ENCODE assay signal across 9 mouse cellular contexts in the genomic region with DNA sequence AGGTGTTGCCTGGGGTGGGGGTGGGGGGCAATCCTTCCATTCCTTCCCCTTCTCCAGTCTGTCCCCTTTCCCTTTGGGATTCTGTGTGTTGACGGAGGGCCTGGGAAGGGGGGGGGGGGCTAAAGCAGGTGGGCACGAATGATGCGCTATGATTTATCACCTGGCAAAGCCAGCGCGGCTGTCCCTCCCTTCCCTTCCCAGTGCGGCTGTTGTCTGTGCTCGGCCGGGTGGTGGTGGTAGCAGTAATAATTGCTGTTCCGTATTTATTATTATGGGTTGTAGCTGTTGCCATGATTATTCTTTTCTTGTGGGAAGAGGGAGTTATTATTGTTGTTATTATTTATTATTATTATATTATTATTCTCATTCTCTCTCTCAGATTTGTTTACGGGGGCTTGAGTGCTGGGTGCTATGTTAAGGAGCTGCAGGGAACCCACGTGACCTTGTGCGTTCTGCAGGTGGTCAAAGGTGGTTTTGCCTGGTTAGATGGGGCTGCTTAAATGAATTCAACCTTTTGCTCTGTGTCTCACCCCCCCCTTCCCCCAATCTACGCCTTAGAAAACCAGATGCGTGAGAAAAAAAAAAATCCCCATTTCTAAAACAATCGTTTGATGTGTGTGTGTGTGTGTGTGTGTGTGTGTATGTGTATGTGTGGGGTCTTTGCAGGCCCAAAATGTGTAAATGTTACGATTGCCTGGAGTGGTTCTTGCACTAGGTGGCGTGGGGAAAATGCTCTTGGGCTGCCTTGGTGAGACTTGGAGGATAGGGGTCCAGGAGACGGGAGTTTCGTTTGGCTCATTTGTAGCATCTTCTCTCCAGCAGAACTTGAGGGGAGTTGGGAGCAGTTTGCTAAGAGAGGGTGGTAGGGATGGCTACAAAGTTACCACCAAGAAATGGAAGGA. TPM values are rescaled to one million over a fixed set of nuclear protein-coding genes. Genes with fewer than 3 reads are reported as not detected.
A peak's percentile ranks its signal among the peaks of the same experiment; 100 is the strongest.
DNase-seq lines count a peak whose midpoint lies in the region; ATAC-seq and TF ChIP-seq lines count a peak whose summit lies in the region.
"Had no signal": no experiment of that assay in that cellular context is flagged by ENCODE, and none has a peak within 500 bp of the region (broad histone marks: within the 10 kb centered on the region; RNA-seq: fewer than 3 reads in every experiment).

No protein-coding gene starts in this region.

- H3K4me3 ChIP-seq in hindbrain, embryonic 13.5 days, result peak overlapping the region; percentile 68
- peak overlapping the region; percentile 80 for H3K4me3 ChIP-seq in olfactory bulb, adult 2 months (ENCODE audit: insufficient read depth, low read depth, low read length)
- no peak overlapping the region for H3K4me3 ChIP-seq in heart, embryonic 11.5 days (ENCODE audit: low read depth, low read length)

- no peak for ATAC-seq in hindbrain, embryonic 13.5 days (ENCODE audit: low FRiP score)
- no peak for ATAC-seq in heart, embryonic 11.5 days (replicated peaks; ENCODE audit: insufficient number of reproducible peaks, low FRiP score, low TSS enrichment)

- TF ChIP-seq POLR2A in olfactory bulb, adult 2 months (IDR thresholded peaks at IDR 0.05; ENCODE audit: insufficient read depth, low read depth, low read length), result no peak

- H3K27ac ChIP-seq in hindbrain, embryonic 13.5 days, result peak overlapping the region; percentile 99
- H3K27ac ChIP-seq in olfactory bulb, adult 2 months (ENCODE audit: insufficient read depth, low read depth, low read length), result peak overlapping the region; percentile 41; the same call in 1 of the 2 replicates
- no peak overlapping the region for H3K27ac ChIP-seq in heart, embryonic 11.5 days (ENCODE audit: low read depth, low read length)
- H3K27ac ChIP-seq: limb, embryonic 15.5 days had no signal

- H3K9ac ChIP-seq in hindbrain, embryonic 13.5 days, result peak overlapping the region; percentile 85
- no peak overlapping the region for H3K9ac ChIP-seq in heart, embryonic 11.5 days (ENCODE audit: low read depth, low read length)
- H3K9ac ChIP-seq: limb, embryonic 15.5 days had no signal

- H3K36me3 ChIP-seq in hindbrain, embryonic 13.5 days, result no peaks in the 10 kb centered on the region
- no peaks in the 10 kb centered on the region for H3K36me3 ChIP-seq in heart, embryonic 11.5 days (ENCODE audit: control insufficient read depth, insufficient read depth, low read length)
- H3K36me3 ChIP-seq: limb, embryonic 15.5 days had no signal

- no peaks in the 10 kb centered on the region for H3K9me3 ChIP-seq in hindbrain, embryonic 13.5 days
- H3K9me3 ChIP-seq in heart, embryonic 11.5 days (replicated peaks; ENCODE audit: control insufficient read depth, low read length), result no peaks in the 10 kb centered on the region
- H3K9me3 ChIP-seq: limb, embryonic 15.5 days had no signal

- H3K4me1 ChIP-seq in hindbrain, embryonic 13.5 days (replicated peaks), result peaks cover 25% of the 10 kb centered on the region
- peaks cover 9% of the 10 kb centered on the region for H3K4me1 ChIP-seq in olfactory bulb, adult 2 months (ENCODE audit: control insufficient read depth, insufficient read depth, low read length)
- H3K4me1 ChIP-seq in heart, embryonic 11.5 days (ENCODE audit: control insufficient read depth, insufficient read depth, low read length), result no peaks in the 10 kb centered on the region

- 18% methylated on average over 18 of the region's 19 CpGs for WGBS in hindbrain, embryonic 13.5 days
- WGBS in olfactory bulb, adult 2 months, result 7% methylated on average over 19 of the region's 19 CpGs
- WGBS in heart, embryonic 11.5 days (ENCODE audit: insufficient replicate concordance), result 31% methylated on average over 19 of the region's 19 CpGs

- intact Hi-C loops in left cerebral cortex, postnatal 10 days (cut with DNase I), result loop anchor here (5.0 kb wide), 1 partner anchor 77 kb away; no protein-coding TSS in a partner anchor

- H3K4me2 ChIP-seq in hindbrain, embryonic 13.5 days, result peak overlapping the region; percentile 66
- H3K4me2 ChIP-seq in heart, embryonic 11.5 days, result no peak overlapping the region

- no peak for TF ChIP-seq CTCF in olfactory bulb, adult 2 months (IDR thresholded peaks at IDR 0.05; ENCODE audit: insufficient read depth, low read depth, low read length)

- peaks cover 4% of the 10 kb centered on the region; the same call in 1 of the 2 replicates for H3K27me3 ChIP-seq in hindbrain, embryonic 13.5 days
- H3K27me3 ChIP-seq in heart, embryonic 11.5 days (ENCODE audit: control insufficient read depth, insufficient read depth, low read length), result peaks cover 58% of the 10 kb centered on the region

- peak; percentile 24 to 26 for DNase-seq in left cerebral cortex, adult 18-20 months (ENCODE audit: low spot score in 2 of 2)
- no peak for DNase-seq in left cerebral cortex, postnatal 10 days (ENCODE audit: extremely low spot score in 1 of 2, low spot score in 2 of 2)
- peak; percentile 32 to 53 for DNase-seq in cerebellum, postnatal 25 days
- DNase-seq in thymus, postnatal 14 days, result no peak
- no peak for DNase-seq in thymus, postnatal 36 days

RNA-seq across cellular contexts. Expression of gene Ksr2, which starts 1.5 kb away (rescaled TPM):
- 10 to 100 TPM; 33.2 to 35.2 TPM for total RNA-seq in left cerebral cortex, adult 18-20 months (2021)
- 10 to 100 TPM; 31.3 to 32.5 TPM for total RNA-seq in left cerebral cortex, postnatal 10 days (2021)
- 6.4 and 7.1 TPM in 2 replicates for polyA plus RNA-seq in hindbrain, embryonic 13.5 days (2015; fragmentation: Nextera tagmentation; extraction: Ambion mirVana)
- 57.9 TPM in 1 of 2 replicates, not detected in the other for polyA plus RNA-seq in olfactory bulb, adult 2 months (2012; ENCODE audit: insufficient read depth, insufficient read length, low replicate concordance, missing spikeins)
- polyA plus RNA-seq in heart, embryonic 11.5 days (2014; fragmentation: Nextera tagmentation; extraction: Ambion mirVana), result 0.15 and 0.19 TPM in 2 replicates

RNA-seq across cellular contexts. Expression of gene Rfc5, which starts 26.4 kb away (rescaled TPM):
- total RNA-seq in left cerebral cortex, adult 18-20 months (2021), result 10 to 100 TPM; 13.0 to 18.8 TPM
- 10 to 100 TPM; 18.0 to 23.5 TPM for total RNA-seq in left cerebral cortex, postnatal 10 days (2021)
- polyA plus RNA-seq in hindbrain, embryonic 13.5 days (2015; fragmentation: Nextera tagmentation; extraction: Ambion mirVana), result 33.7 and 37.5 TPM in 2 replicates
- not detected in 2 replicates for polyA plus RNA-seq in olfactory bulb, adult 2 months (2012; ENCODE audit: insufficient read depth, insufficient read length, low replicate concordance, missing spikeins)
- polyA plus RNA-seq in heart, embryonic 11.5 days (2014; fragmentation: Nextera tagmentation; extraction: Ambion mirVana), result 73.7 and 77.8 TPM in 2 replicates

RNA-seq across cellular contexts. Expression of gene Wsb2, which starts 58.2 kb away (rescaled TPM):
- 100 to 1,000 TPM; 305 to 313 TPM for total RNA-seq in left cerebral cortex, adult 18-20 months (2021)
- total RNA-seq in left cerebral cortex, postnatal 10 days (2021), result 100 to 1,000 TPM; 462 to 490 TPM
- polyA plus RNA-seq in hindbrain, embryonic 13.5 days (2015; fragmentation: Nextera tagmentation; extraction: Ambion mirVana), result 181 and 194 TPM in 2 replicates
- polyA plus RNA-seq in olfactory bulb, adult 2 months (2012; ENCODE audit: insufficient read depth, insufficient read length, low replicate concordance, missing spikeins), result not detected in 2 replicates
- 77.0 and 88.9 TPM in 2 replicates for polyA plus RNA-seq in heart, embryonic 11.5 days (2014; fragmentation: Nextera tagmentation; extraction: Ambion mirVana)

Comparison
In these comparisons a context has a peak if more than half of its experiments do, and no peak if none do; other contexts are left out.
1. DNase-seq: peak in left cerebral cortex, adult 18-20 months (2 of 2) and cerebellum, postnatal 25 days (2 of 2); none in left cerebral cortex, postnatal 10 days (0 of 2), thymus, postnatal 14 days (single experiment) and thymus, postnatal 36 days (0 of 2).
2. RNA of gene Rfc5, which starts 26.4 kb away (polyA plus RNA-seq): 73.7 to 77.8 TPM in heart, embryonic 11.5 days and 33.7 to 37.5 TPM in hindbrain, embryonic 13.5 days; not detected in olfactory bulb, adult 2 months; every median in the first group is over 10 times any median in the second.